Mouse (Mus musculus): ENCODE results near the gene Homer1. TPM values are rescaled to one million over a fixed set of nuclear protein-coding genes. Genes with fewer than 3 reads are reported as not detected.

Gene Homer1
- polyA plus RNA-seq, 1 experiment = 19.4 TPM

- peak overlapping the region; percentile 87 for H3K4me3 ChIP-seq (ENCODE audit: insufficient read depth, low read length)
- H3K27ac ChIP-seq (ENCODE audit: insufficient read depth, low read length) = peak overlapping the region; percentile 60
- H3K4me1 ChIP-seq (ENCODE audit: control insufficient read depth, insufficient read depth, low read length) = peaks cover 5% of the 10 kb centered on the region
- TF ChIP-seq POLR2A (IDR thresholded peaks at IDR 0.05; ENCODE audit: low read depth, low read length) (no peak), CTCF (IDR thresholded peaks at IDR 0.05; ENCODE audit: borderline replicate concordance, insufficient read depth, low read length) (no peak)
These were observed 5.0 kb downstream of the Homer1 start for GRCm38 (mm10) chr13:93304251-93305001.

- Histone ChIP-seq H3K4me1 (ENCODE audit: control insufficient read depth, insufficient read depth, low read length) (peaks cover 5% of the 10 kb centered on the region), H3K27ac (ENCODE audit: insufficient read depth, low read length) (no peak overlapping the region), H3K4me3 (ENCODE audit: insufficient read depth, low read length) (peak overlapping the region; percentile 87)
- TF ChIP-seq CTCF (IDR thresholded peaks at IDR 0.05; ENCODE audit: borderline replicate concordance, insufficient read depth, low read length) = no peak
- no peak for TF ChIP-seq POLR2A (IDR thresholded peaks at IDR 0.05; ENCODE audit: low read depth, low read length)
These were observed 5.7 kb downstream of the Homer1 start for GRCm38 (mm10) chr13:93305149-93305548.

- TF ChIP-seq POLR2A (IDR thresholded peaks at IDR 0.05; ENCODE audit: low read depth, low read length) (no peak), CTCF (IDR thresholded peaks at IDR 0.05; ENCODE audit: borderline replicate concordance, insufficient read depth, low read length) (no peak)
- no peak overlapping the region for H3K27ac ChIP-seq (ENCODE audit: insufficient read depth, low read length)
- peak overlapping the region; percentile 67 for H3K4me3 ChIP-seq (ENCODE audit: insufficient read depth, low read length)
- H3K4me1 ChIP-seq (ENCODE audit: control insufficient read depth, insufficient read depth, low read length) = peaks cover 5% of the 10 kb centered on the region
These were observed 6.2 kb downstream of the Homer1 start for GRCm38 (mm10) chr13:93305636-93306035.

GRCm38 (mm10) chr13:93306545-93306944 is 7.1 kb downstream of the Homer1 start:
- TF ChIP-seq CTCF (IDR thresholded peaks at IDR 0.05; ENCODE audit: borderline replicate concordance, insufficient read depth, low read length) (no peak), POLR2A (IDR thresholded peaks at IDR 0.05; ENCODE audit: low read depth, low read length) (no peak)
- H3K27ac ChIP-seq (ENCODE audit: insufficient read depth, low read length) = no peak overlapping the region
- no peak overlapping the region for H3K4me3 ChIP-seq (ENCODE audit: insufficient read depth, low read length)
- H3K4me1 ChIP-seq (ENCODE audit: control insufficient read depth, insufficient read depth, low read length) = peaks cover 5% of the 10 kb centered on the region

- no peak for TF ChIP-seq POLR2A (IDR thresholded peaks at IDR 0.05; ENCODE audit: low read depth, low read length)
- Histone ChIP-seq H3K27ac (ENCODE audit: insufficient read depth, low read length) (no peak overlapping the region), H3K4me3 (ENCODE audit: insufficient read depth, low read length) (no peak overlapping the region), H3K4me1 (ENCODE audit: control insufficient read depth, insufficient read depth, low read length) (peaks cover 5% of the 10 kb centered on the region)
These were observed 8.3 kb downstream of the Homer1 start for GRCm38 (mm10) chr13:93307700-93308099.

GRCm38 (mm10) chr13:93309295-93309694 is 9.9 kb downstream of the Homer1 start:
- Histone ChIP-seq H3K4me3 (ENCODE audit: insufficient read depth, low read length) (no peak overlapping the region), H3K4me1 (ENCODE audit: control insufficient read depth, insufficient read depth, low read length) (peaks cover 9% of the 10 kb centered on the region), H3K27ac (ENCODE audit: insufficient read depth, low read length) (no peak overlapping the region)
- TF ChIP-seq CTCF (IDR thresholded peaks at IDR 0.05; ENCODE audit: borderline replicate concordance, insufficient read depth, low read length) = no peak
- no peak for TF ChIP-seq POLR2A (IDR thresholded peaks at IDR 0.05; ENCODE audit: low read depth, low read length)

GRCm38 (mm10) chr13:93312518-93312917 is 13.1 kb downstream of the Homer1 start:
- Histone ChIP-seq H3K4me1 (ENCODE audit: control insufficient read depth, insufficient read depth, low read length) (peaks cover 6% of the 10 kb centered on the region), H3K27ac (ENCODE audit: insufficient read depth, low read length) (no peak overlapping the region), H3K4me3 (ENCODE audit: insufficient read depth, low read length) (no peak overlapping the region)
- TF ChIP-seq POLR2A (IDR thresholded peaks at IDR 0.05; ENCODE audit: low read depth, low read length) = no peak
- no peak for TF ChIP-seq CTCF (IDR thresholded peaks at IDR 0.05; ENCODE audit: borderline replicate concordance, insufficient read depth, low read length)

- no peak overlapping the region for H3K4me3 ChIP-seq (ENCODE audit: insufficient read depth, low read length)
- H3K4me1 ChIP-seq (ENCODE audit: control insufficient read depth, insufficient read depth, low read length) = peaks cover 4% of the 10 kb centered on the region; the same call in 1 of the 2 replicates
- no peak for TF ChIP-seq POLR2A (IDR thresholded peaks at IDR 0.05; ENCODE audit: low read depth, low read length)
- TF ChIP-seq CTCF (IDR thresholded peaks at IDR 0.05; ENCODE audit: borderline replicate concordance, insufficient read depth, low read length) = no peak
- H3K27ac ChIP-seq (ENCODE audit: insufficient read depth, low read length) = no peak overlapping the region
These were observed 14.9 kb downstream of the Homer1 start for GRCm38 (mm10) chr13:93314322-93314721.

- TF ChIP-seq POLR2A (IDR thresholded peaks at IDR 0.05; ENCODE audit: low read depth, low read length) (no peak), CTCF (IDR thresholded peaks at IDR 0.05; ENCODE audit: borderline replicate concordance, insufficient read depth, low read length) (no peak)
- no peak overlapping the region for H3K4me3 ChIP-seq (ENCODE audit: insufficient read depth, low read length)
- no peaks in the 10 kb centered on the region for H3K4me1 ChIP-seq (ENCODE audit: control insufficient read depth, insufficient read depth, low read length)
- no peak overlapping the region for H3K27ac ChIP-seq (ENCODE audit: insufficient read depth, low read length)
These were observed 20.7 kb downstream of the Homer1 start for GRCm38 (mm10) chr13:93320089-93320488.

GRCm38 (mm10) chr13:93326326-93326725 is 26.9 kb downstream of the Homer1 start:
- no peak for TF ChIP-seq POLR2A (IDR thresholded peaks at IDR 0.05; ENCODE audit: low read depth, low read length)
- no peak for TF ChIP-seq CTCF (IDR thresholded peaks at IDR 0.05; ENCODE audit: borderline replicate concordance, insufficient read depth, low read length)
- Histone ChIP-seq H3K27ac (ENCODE audit: insufficient read depth, low read length) (no peak overlapping the region), H3K4me3 (ENCODE audit: insufficient read depth, low read length) (no peak overlapping the region), H3K4me1 (ENCODE audit: control insufficient read depth, insufficient read depth, low read length) (no peaks in the 10 kb centered on the region)
